Mouse (Mus musculus) c-Kit-negative CD71-positive TER-119-positive erythroid progenitor cells, embryonic 14.5 days (primary cell): ENCODE results near the gene Cuedc1.

Experiments
- DNase-seq: peaks from one replicate; pipeline ENCODE4 v3.0.0-alpha.2; 2013; ENCODE audit warnings: low read depth, low spot score

The Cuedc1 gene

DNA sequence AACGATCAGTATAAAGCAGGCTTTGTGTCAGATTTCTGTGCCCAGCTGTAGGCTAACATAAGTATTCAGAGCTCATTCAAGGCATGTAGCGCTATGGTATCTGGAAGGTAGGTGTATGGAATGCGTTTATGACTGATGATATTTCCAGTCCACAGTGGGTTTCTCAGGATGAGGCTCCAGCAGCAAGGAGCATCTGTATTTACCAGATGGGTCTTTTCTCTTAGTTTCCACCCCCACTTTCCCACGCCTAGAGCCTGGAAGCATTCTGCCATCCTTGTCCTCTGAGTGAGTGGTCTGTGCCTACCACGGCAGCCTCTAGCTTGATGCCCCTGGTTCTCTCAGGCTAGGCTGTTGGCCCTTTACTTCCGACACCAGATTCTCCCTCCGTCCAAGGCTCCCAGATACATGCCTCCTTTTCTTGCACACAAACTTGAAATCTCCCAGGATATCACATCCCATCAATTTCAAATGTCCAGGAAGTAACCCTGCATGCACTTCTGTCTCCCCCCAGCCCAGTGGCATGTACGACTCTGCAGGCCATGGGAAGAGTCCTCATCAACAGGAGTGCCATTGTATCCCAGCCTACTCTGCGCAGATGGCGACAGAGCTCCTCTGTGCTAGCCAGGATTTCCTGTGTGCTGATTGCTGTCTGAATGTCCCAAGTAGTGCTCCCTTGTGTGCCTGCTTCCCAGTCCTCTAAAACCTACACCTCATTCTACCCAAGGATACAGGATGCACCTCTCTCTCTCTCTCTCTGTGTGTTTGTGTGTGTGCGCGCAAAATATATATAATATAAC, 48.6 kb downstream of the Cuedc1 start:
- no peak for DNase-seq

GRCm38 (mm10) chr11:88147388-88147787, 49.5 kb downstream of the Cuedc1 start:
- DNase-seq: no peak

GRCm38 (mm10) chr11:88148015-88148637, 50.3 kb downstream of the Cuedc1 start:
- DNase-seq: no peak

- DNase-seq: no peak
These were observed 50.9 kb downstream of the Cuedc1 start for GRCm38 (mm10) chr11:88148638-88149279.

DNA sequence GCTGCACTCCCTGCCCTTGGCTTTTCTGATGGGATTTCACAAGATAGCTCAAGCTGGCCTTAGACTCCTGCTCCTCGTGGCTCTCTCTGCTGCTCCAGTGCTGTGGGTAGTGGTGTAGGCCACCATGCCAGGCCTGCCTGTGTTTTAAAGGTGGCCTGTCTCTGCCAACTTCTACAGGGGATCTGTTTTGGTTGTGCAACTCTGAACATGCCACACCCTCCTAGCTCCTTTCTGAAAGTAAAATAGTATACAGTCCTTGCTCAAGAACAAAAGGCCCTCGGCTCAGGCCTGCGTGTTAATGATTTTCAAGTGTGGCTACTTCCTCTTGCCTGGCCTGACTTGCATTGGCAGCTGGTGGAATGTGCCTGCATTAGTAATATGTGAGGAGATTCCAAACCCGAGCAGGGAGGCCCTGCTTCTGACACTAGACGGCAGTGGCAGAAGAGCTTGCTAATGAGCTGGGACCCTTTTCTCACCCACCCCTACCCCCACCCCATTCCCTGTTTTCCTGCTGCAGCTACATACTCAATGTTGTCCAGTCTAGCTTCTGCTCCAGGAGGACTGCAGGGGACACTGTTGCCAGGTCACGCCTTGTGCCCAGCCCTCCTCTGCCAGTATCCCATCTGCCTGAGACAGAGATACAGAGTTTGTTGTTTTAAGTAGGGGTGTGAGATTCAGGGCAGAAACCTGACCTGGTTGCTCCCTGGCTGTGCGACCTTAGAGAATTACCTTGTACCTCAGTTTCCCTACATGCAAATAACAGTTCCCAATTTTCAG, 53.7 kb downstream of the Cuedc1 start:
- DNase-seq: no peak

- no peak for DNase-seq
These were observed 56.0 kb downstream of the Cuedc1 start for GRCm38 (mm10) chr11:88153880-88154279.

- no peak for DNase-seq
These were observed 56.6 kb downstream of the Cuedc1 start for GRCm38 (mm10) chr11:88154500-88154899.

DNA sequence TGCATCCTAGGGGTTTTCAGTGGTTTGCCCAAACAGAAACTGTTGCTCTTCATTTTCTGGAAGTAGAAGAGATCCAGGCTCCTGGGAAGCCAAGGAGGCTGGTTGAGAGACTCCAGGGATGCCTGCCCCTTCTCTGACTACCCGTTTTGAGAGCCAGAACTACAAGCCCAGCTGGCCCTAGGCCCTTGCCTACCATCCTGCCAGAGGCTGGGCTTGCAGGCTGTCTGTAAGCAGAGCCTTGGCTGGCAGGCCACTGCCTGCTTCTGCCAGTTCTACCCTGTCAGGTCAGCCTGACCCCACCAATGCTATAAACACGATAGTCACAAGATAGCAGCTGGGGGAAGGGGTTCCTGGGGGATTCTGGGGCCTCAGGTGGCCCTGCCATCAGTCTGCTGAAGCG, 57.6 kb downstream of the Cuedc1 start:
- no peak for DNase-seq

GRCm38 (mm10) chr11:88155998-88156397, 58.1 kb downstream of the Cuedc1 start:
- no peak for DNase-seq

- DNase-seq: no peak
These were observed 58.5 kb downstream of the Cuedc1 start for GRCm38 (mm10) chr11:88156403-88156802.

GRCm38 (mm10) chr11:88158842-88159246, 61.0 kb downstream of the Cuedc1 start:
- DNase-seq: no peak

DNA sequence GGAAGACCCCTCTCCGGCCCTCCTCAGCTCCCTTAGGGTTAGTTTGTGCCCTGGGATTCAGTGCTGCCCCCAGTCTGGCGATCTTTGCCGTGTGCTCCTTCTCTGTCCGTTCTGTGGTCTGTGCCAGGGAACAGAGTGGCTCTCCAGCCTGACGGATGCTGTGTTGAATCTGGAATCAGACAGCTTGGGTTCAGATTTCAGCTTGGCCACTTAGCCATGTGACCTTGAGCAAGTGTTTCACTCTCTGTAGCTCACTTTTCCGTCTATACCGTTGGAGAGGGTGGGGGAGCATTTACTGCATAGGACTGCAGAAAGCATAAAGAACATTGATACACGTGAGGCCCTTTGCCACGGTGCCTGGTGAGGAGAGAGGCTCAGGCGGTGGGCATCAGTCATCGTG, 61.5 kb downstream of the Cuedc1 start:
- DNase-seq: no peak

- no peak for DNase-seq
These were observed 62.5 kb downstream of the Cuedc1 start for GRCm38 (mm10) chr11:88160316-88160715.

DNA sequence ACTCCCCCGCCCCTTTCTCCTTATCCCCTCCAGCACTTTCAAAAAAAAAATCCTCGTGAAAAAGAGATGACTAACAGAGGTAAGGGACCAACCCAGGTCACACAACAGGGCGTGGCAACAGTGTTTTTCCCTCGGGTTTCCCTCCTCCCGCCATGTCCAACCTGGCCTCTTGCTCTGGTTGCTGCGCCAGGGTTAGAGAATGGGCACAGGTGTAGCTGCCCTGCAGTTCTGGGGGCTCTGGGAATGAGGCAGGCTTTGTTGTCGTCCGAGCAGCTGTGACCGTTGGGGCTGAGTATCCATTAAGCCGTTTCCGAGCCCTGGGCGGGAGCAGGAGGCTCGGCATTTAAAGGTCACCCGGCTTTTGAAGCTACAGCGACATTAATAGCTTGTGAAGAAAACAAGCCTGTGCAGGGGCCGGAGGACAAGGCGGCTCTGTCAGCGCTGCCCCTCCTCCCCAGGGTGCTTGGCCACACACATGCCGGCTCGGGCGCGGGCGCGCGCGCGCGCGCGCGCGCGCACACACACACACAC, 63.3 kb downstream of the Cuedc1 start:
- DNase-seq: no peak

- no peak for DNase-seq
These were observed 63.9 kb downstream of the Cuedc1 start for GRCm38 (mm10) chr11:88161651-88162362.

DNA sequence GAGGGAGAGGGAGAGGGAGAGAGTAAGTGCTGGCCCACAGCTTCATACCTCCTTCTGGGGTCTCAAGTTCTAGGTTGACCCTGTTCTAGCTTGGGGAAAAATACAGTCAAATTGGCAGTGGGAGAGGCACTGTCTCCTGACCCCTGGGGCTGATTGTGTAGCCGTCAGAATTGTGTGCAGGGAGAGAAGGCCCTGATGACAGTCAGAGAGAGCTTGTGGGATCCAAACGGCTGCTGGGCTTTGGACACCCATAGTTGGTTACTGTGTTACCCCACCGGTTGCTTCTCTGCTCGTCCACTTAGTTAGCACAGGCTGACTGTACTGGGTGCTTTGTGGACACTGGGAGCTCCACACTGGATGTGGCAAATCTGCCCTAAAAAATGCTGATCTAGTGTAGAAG, 64.9 kb downstream of the Cuedc1 start:
- no peak for DNase-seq

DNA sequence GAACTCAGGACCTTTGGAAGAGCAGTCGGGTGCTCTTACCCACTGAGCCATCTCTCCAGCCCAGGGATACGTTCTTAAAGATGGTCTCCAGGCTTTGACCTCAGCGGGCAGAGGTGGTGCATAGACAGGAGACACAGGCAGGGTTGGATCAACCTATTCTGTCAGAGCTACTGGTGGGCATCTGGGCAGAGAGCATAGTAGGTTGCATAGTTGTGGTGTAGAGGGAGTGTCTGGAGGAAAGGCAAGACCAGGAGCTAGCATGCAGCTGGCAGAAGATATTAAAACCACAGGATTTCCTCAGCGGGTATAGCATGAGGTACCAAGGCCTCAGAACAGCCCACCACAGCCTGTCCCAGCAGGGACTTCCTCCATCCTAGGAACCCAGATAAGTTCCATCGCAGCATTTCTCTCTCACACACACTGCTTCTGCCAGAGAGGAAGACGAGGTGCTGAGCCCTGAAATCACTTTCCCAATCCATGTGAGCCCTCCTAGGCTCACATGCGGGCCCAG, 66.4 kb downstream of the Cuedc1 start:
- no peak for DNase-seq

- no peak for DNase-seq
These were observed 67.0 kb downstream of the Cuedc1 start for GRCm38 (mm10) chr11:88164801-88165377.

DNA sequence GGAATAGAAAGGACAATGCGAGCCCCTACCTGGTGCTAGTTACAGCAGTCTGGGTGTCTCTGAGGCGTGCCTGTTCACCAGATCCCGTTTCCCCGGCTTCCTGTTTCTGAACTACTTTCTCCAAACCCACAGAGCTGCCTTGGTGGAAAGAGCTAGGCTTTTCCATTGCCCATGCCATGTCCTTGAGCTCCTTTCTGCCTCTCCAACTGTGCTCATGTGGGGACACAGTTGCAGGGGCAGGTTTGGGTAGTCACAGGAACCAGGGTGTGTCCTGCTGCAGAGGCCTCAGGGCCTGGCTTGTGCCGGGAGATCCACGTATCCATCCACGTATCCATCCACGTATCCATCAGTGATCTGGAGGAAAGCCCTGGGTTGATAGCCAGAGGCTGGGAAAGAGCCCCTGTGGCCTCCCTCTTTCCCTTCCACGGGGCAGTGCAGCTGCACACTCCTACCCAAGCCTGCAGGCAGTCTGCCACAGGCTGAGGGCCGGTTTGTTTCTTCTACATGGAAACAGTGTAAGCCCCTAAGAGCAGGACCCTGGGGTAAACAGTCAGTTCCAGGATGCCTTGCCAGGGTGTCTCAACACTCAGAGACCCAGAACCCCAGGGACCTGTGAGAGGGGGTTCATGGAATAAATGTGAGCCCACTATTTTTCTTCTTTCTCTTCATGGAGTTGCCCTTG, 68.0 kb downstream of the Cuedc1 start:
- DNase-seq: no peak

- no peak for DNase-seq
These were observed 68.6 kb downstream of the Cuedc1 start for GRCm38 (mm10) chr11:88166471-88166870.
